Mouse (Mus musculus): ENCODE data around the gene Dph6. TPM values are rescaled to one million over a fixed set of nuclear protein-coding genes. Genes with fewer than 3 reads are reported as not detected.

Dph6 gene
- polyA plus RNA-seq, 1 experiment = 0.13 TPM

DNA sequence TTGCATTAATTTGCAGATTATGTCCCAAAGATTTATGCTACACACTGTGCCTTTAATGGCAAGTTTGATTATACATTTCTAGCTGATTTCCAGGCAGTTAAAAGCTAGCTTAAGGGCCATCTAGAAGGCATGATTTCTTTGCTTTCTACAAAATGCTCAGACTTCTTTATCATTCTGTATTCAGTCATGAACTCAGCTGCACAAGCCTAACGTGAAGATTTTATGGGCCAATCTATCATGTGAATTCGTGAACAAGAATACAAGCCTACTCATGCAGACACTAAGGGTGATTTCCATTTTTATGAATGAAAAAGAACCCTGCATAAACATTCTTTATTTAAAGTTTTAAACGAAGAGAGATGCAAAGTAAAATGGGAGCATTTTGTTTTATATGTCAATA is 162.4 kb downstream of the Dph6 start:
- Histone ChIP-seq H3K4me3 (replicated peaks) (no peak overlapping the region), H3K27me3 (ENCODE audit: control insufficient read depth) (no peaks in the 10 kb centered on the region), H3K36me3 (ENCODE audit: control insufficient read depth) (no peaks in the 10 kb centered on the region), H3K9me3 (ENCODE audit: control insufficient read depth, low read length) (no peaks in the 10 kb centered on the region), H3K4me1 (ENCODE audit: control insufficient read depth) (no peaks in the 10 kb centered on the region)
- TF ChIP-seq GATA1 (IDR thresholded peaks at IDR 0.05; ENCODE audit: low read length) (no peak), TAL1 (IDR thresholded peaks at IDR 0.05; ENCODE audit: low read length) (no peak)

DNA sequence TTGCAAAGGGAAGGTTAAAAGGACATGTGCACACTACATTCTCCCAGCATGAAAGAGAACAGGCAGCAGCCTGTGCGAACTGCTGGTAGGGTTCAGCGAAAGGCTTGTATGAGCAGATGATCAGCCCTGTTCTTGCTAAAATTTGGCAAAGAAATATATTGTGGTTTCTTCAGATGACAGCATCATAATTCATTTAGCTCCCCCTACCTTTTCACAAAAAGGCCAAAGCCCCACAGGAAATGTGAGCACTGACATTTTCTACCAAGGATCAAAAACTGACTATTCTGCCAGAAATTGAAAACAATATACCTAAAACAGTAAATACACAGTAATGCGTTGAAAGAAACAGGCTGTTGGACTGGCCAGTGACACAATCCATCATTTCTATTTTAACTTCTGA is 162.9 kb downstream of the Dph6 start:
- Histone ChIP-seq H3K9me3 (ENCODE audit: control insufficient read depth, low read length) (no peaks in the 10 kb centered on the region), H3K36me3 (ENCODE audit: control insufficient read depth) (no peaks in the 10 kb centered on the region), H3K4me1 (ENCODE audit: control insufficient read depth) (no peaks in the 10 kb centered on the region), H3K4me3 (replicated peaks) (no peak overlapping the region), H3K27me3 (ENCODE audit: control insufficient read depth) (no peaks in the 10 kb centered on the region)
- TF ChIP-seq GATA1 (IDR thresholded peaks at IDR 0.05; ENCODE audit: low read length) = no peak
- TF ChIP-seq TAL1 (IDR thresholded peaks at IDR 0.05; ENCODE audit: low read length) = no peak

DNA sequence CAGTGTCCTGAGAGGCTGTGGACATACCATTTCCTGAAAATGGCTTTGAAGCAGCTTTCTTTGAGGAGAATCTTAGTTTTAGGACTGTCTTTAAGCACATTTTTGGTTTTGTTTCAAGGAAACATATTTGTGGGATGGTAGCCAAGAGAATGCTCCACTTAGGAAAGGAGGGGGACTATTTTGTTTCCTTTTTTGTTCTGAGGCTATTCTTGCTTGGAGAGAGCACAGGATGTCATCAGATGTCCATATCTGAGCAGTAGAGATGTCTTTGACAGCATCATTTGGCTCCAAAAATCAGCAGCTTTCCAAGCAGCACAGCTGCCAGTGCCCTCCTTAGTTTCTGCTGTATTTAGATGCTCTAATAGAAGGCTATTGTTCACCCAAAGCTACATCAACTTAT is 167.8 kb downstream of the Dph6 start:
- no peaks in the 10 kb centered on the region for H3K4me1 ChIP-seq (ENCODE audit: control insufficient read depth)
- H3K4me3 ChIP-seq (replicated peaks) = no peak overlapping the region
- H3K9me3 ChIP-seq (ENCODE audit: control insufficient read depth, low read length) = no peaks in the 10 kb centered on the region
- H3K27me3 ChIP-seq (ENCODE audit: control insufficient read depth) = no peaks in the 10 kb centered on the region
- no peaks in the 10 kb centered on the region for H3K36me3 ChIP-seq (ENCODE audit: control insufficient read depth)
- TF ChIP-seq TAL1 (IDR thresholded peaks at IDR 0.05; ENCODE audit: low read length) (no peak), GATA1 (IDR thresholded peaks at IDR 0.05; ENCODE audit: low read length) (no peak)
